ENCODE assay signal across 26 mouse cellular contexts in the genomic region with DNA sequence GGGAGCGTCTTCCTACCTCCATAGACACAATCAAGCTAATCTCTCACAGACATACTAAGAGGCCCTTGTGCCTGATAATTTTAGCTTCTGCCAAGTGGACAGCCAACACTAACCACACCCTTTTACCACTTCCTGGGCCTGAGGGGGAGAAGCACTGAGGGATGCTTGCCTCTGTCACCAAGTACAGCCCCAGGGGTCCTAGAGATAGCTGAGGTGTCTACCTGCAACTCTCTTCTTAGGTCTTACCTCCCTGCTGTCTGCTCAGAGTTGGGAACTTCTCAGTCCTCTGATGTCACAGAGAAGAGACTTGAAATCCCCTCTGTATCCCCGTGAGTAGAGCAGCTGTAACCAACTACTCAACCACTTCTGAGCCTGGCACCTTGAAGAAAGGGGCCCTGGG. TPM values are rescaled to one million over a fixed set of nuclear protein-coding genes. Genes with fewer than 3 reads are reported as not detected.
DNase-seq lines count a peak whose midpoint lies in the region; ATAC-seq lines count a peak whose summit lies in the region.
"Had no signal": no experiment of that assay in that cellular context is flagged by ENCODE, and none has a peak within 500 bp of the region (broad histone marks: within the 10 kb centered on the region; RNA-seq: fewer than 3 reads in every experiment).

No protein-coding gene starts in this region.

- H3K4me1 ChIP-seq in megakaryocyte, embryonic 14.5 days, result peaks cover 59% of the 10 kb centered on the region
- H3K4me1 ChIP-seq: forebrain, embryonic 10.5 days; forebrain, embryonic 13.5 days had no signal

- peak overlapping the region; percentile 50 for H3K4me3 ChIP-seq in megakaryocyte, embryonic 14.5 days (replicated peaks)
- H3K4me3 ChIP-seq: forebrain, embryonic 10.5 days; forebrain, embryonic 13.5 days; heart, embryonic 10.5 days; heart, embryonic 13.5 days had no signal

- DNase-seq in CD4-positive helper T cell, adult 2 months (ENCODE audit: low read depth, low spot score), result peak; percentile 18
- DNase-seq in natural killer cell, adult 2 months (ENCODE audit: low spot score in 2 of 2), result peak; percentile 69 to 85
- no peak for DNase-seq in Muller cell, postnatal 12 days (ENCODE audit: inconsistent ontology term)
- DNase-seq in lung, postnatal 10 days, result no peak
- DNase-seq in cerebellum, postnatal 36 days, result no peak
- DNase-seq: adrenal gland, adult 8-10 months; adrenal gland, postnatal 25 days; B cell, adult 2 months; cerebellum, adult 11-12 months; cerebellum, adult 9-11 months; cerebellum, postnatal 25 days; gastrocnemius, postnatal 10 days; gastrocnemius, postnatal 36 days; heart, adult 18-20 months; heart, postnatal 14 days; heart, postnatal 4 days had no signal

- H3K9me3 ChIP-seq in megakaryocyte, embryonic 14.5 days, result no peaks in the 10 kb centered on the region
- H3K9me3 ChIP-seq: forebrain, embryonic 10.5 days; forebrain, embryonic 13.5 days; heart, embryonic 10.5 days; heart, embryonic 13.5 days had no signal

- H3K36me3 ChIP-seq in megakaryocyte, embryonic 14.5 days (replicated peaks; ENCODE audit: low read length), result no peaks in the 10 kb centered on the region
- H3K36me3 ChIP-seq: forebrain, embryonic 10.5 days; heart, embryonic 10.5 days; heart, embryonic 13.5 days had no signal

- no peaks in the 10 kb centered on the region for H3K27me3 ChIP-seq in megakaryocyte, embryonic 14.5 days (replicated peaks)
- H3K27me3 ChIP-seq: forebrain, embryonic 13.5 days; heart, embryonic 13.5 days had no signal

- ATAC-seq in granulocyte monocyte progenitor cell, adult 5-6 weeks (replicated peaks; ENCODE audit: poor library complexity, severe bottlenecking), result 0 out of 2 replicates have a peak, but pooled peaks have one; percentile 17
- ATAC-seq: activated CD4-positive, CD25-positive, alpha-beta regulatory T cell, adult 4 months; CD4-positive, CD25-positive, alpha-beta regulatory T cell, adult 4 months; forebrain, embryonic 13.5 days; forebrain, embryonic 16.5 days; hindbrain, postnatal 0 days had no signal

RNA-seq across cellular contexts. Expression of gene Nfil3, which starts 19.6 kb away (rescaled TPM):
- total RNA-seq in granulocyte monocyte progenitor cell, adult 5-6 weeks (2014; fragmentation: Nextera tagmentation), result 3.9 and 8.3 TPM in 2 replicates
- total RNA-seq in granulocyte monocyte progenitor cell, adult 5-6 weeks (2017), result 14.0 and 14.5 TPM in 2 replicates
- polyA plus RNA-seq in megakaryocyte, embryonic 14.5 days (2012; ENCODE audit: insufficient read depth, low replicate concordance), result 15.6 and 17.5 TPM in 2 replicates

Comparison
In these comparisons a context has a peak if more than half of its experiments do, and no peak if none do; other contexts are left out.
1. DNase-seq: peak in CD4-positive helper T cell, adult 2 months (single experiment) and natural killer cell, adult 2 months (2 of 2); none in Muller cell, postnatal 12 days (single experiment), lung, postnatal 10 days (single experiment) and cerebellum, postnatal 36 days (0 of 2).